Mouse (Mus musculus) lung, postnatal 0 days (tissue): ENCODE data around the gene Smim20.

Experiments used
- CTCF ChIP-seq: IDR thresholded peaks from 2 replicates; pipeline ENCODE4 v1.5.1; 2016; ENCODE audit warnings: antibody characterized with exemption, mild to moderate bottlenecking
- EP300 ChIP-seq: IDR thresholded peaks from 2 replicates; pipeline ENCODE4 v1.6.1; 2016; ENCODE audit warnings: antibody characterized with exemption, mild to moderate bottlenecking, control low read depth

GRCm38 (mm10) chr5:53241109-53241508 is 25.8 kb upstream of the Smim20 start:
- TF ChIP-seq CTCF (no peak), EP300 (no peak)
